Mouse (Mus musculus) spleen, adult 18-20 months (tissue): Measurements from ENCODE around the gene Tubg2.

ENCODE experiments used
- DNase-seq, 2 experiments: peaks; one replicate each; pipeline ENCODE4 v3.0.0; 2022; ENCODE audit warnings: mixed read lengths in 2 of 2

Tubg2 gene

DNA sequence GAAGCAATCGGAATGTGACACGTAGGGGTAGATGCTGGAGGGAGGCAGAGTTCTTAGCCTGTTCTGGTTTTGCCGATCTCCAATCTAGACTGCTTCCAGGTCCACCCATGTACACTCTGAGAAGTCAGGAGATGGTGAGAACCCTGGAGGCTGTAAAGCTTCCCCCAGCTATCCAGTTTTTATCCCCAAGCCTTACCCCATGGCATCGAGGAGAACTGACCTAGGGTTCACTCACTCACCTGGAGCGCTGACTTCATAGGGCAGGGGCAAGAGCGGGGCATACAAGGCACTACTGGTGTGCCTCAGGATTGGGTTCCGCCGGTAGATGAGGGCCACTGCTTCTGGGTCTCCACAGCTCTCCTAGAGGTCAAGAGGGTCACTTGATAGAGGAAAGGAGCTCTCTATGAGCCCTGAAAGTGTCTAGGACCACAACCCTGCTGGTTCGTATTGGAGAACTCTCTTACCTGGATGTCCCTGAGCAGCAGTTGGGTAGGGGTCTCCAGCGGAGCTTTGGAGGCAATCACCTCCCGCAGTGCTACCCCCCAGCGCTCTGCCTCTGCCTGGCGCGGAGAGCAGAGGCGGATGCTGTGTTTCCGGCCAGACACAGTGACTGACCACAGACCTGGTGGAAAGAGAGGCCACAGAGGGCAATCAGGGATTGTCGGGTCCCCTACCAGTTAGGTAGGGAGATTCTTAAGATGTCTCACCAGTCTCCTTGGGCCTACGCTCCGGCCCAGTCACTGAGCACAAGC is 11.7 kb downstream of the Tubg2 start:
- no peak for DNase-seq

DNA sequence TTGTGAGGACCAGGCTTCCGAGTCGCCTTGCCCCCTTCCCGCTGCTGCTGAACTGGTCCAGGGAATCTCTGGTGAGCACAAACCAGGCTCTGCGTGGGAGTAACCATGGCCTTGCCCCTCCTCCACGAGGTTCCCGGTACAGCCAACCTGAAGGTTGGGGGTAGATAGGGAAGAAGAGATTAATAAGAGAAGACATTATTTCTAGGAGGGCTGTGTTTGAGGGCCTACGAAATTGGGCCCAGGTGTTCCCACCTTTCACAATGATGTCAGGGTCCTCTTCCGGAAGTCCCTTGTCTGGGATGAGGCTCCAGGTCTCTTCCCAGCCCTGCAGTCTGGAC is 12.2 kb downstream of the Tubg2 start:
- no peak for DNase-seq

DNA sequence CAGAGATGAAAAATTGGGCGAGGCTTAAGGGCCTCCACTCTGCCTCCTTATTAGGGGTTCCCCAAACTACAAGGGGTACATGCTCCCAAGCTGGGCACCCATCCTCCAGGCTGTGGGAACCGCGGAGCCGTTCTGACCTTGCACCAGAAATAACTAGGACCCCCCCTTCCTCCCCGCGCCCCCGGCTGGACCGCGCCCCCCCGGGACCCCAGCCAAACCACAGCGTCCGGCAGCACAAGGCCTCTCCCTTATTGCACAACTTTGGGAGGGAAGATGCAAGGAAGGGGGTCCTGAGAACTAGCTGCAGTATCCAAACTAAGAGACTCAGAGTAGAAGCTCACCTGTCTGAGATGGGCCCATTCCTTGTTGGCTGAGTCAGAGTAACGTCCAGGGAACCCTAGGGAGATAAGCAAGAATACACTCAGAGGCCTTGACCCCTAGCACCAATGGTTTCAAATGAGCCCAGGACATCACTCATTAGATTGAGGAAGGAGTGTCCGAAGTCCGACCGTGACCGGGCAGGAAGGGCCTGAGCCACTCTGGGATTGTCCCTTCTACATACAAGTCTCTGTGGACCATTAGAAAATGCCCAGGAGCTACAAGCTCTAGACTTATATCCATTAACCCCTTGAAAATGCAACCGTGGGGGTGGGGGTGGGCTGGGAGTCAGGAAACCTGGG is 12.7 kb downstream of the Tubg2 start:
- DNase-seq = no peak

DNA sequence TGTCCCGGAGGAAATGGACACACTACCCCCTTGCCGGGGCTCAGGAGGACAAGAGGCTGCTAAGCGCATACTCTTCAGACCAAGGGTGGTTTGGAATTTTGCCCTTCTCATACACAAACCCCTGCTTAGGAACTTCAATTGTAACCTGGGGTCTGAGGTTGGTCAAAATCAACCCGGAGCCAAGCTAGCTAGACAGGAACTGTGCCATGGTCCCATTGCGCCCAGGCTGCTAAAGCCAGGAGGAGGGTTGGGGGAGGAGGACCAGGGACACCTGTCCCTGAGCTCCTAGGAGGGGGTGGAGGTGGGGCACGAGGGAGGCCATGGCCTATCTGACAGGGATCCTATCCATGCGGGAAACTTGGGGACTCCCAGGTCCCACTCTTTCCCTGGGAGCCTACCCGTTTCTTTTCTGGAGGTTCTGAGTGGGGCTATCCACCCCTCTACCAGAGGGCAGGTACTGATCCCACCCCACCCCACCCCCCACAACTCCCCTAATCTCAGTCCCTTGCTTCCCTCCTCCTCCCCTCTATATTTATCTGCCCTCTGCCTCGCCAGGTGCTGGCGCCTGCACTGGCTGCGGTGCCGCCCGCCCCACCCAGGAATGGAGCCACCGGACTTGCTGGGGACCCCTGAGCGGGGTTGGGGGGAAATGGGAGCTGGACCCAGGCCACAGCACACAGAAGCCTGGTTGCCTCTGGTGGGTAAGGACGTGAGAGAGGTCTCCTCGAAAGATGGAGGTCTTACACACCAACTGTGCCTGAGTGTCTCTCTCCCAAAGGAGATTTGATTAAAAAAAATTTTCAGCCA is 13.8 kb downstream of the Tubg2 start:
- DNase-seq = no peak

DNA sequence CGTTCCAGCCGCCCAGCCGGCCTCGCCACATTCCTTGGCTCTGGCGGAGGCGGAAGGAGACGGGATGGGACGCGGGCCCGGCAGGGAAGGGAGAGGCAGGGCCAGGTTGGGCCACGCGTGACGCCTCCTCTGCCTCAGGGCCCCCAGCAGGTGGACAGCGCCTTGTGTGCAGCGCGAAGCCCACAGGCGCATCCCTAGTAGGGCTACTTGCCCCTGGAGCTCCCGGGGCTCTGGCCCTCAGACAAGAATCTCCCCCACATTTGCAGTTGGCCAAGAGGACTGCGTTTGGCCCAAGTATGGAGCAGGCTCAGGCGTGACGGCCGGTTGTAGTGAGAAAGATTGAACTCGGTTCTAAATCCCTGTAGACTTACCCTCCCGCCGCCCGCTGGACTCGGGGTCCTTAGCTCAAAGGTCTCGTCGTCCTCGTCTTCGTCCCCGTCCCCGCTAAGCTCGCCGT is 14.7 kb downstream of the Tubg2 start, which contains the start of gene Cntnap1:
Gene Cntnap1, plus strand, starts transcription at position 170 of the 457 bp plus-strand sequence.
- DNase-seq = peak in 1 of 2 experiments; percentile 40

DNA sequence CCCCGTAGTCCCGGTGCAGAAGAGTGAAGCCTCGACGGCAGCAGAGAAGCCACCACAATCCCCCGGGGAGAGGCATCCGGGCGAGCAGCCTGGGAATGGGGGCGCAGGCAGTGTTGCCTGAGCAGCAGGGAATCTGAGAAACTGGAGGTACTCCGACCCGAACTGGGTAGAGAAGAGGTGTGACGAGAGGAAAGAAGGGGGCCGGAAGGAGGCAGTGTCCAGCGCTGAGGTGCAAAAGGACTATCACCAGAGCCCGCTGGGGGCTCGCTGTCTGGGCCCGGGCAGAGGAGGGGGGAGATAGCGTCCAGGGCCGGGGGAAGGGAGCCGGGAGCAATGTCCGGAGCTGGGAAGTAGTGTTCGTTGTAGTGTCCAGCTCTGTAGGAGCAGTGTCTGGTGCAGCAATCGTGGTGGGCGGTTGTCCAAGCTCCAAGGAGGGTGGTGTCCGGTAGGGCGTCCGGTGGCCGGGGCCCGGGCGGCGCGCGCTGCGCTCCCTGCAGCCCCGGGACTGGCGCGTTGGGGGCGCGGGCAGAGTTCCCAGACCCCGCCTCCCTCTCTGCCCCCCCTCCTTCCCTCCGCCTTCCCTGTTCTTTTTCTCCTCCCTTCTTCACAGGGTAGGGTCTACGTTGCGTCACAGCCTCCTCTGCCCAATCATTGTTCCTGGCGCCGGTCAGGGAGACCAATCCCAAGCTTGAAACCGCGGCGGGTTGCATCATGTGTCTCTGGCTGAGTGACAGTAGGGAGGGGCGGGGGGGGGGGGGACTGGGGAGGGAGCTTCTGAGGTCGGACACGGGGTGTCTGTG is 15.3 kb downstream of the Tubg2 start, which contains the start of gene Plekhh3:
Gene Plekhh3, minus strand, starts transcription at position 541 of the 800 bp plus-strand sequence.
- DNase-seq = peak; percentile 73 to 84

DNA sequence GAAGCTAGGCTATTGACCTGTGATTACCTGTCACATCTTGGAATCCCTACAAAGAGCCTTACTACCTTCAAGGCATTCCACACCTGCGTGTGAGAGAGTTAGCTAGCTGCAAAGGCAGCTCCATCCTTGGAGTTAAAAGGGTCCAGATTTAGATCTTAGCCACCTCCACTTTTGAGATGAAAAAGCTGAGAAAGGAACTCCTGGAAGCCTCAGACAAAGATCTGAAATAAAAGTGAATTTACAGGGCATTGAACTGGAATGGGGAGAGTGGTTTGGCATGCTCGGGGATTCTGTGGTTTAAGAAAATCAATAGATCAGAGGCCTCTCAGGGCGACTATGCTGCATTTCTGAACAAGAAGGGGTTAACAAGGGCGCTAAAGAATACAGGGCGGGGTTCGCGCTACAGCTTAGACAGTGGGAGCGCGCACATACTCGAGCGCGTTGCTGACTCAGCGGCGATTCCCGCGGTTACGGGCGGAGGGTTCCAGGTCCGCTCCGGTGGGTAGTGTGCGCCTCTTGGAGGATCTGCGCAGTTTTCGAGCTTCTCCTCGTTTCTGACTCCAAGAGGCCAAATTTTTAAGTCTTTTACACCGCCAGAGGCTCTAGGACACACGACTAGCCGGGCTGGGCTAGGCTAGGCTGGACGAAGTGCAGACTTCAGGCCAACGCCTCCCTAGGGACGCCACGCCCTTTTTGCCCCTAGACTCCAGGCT is 16.2 kb downstream of the Tubg2 start:
- DNase-seq = peak in 1 of 2 experiments; percentile 46

DNA sequence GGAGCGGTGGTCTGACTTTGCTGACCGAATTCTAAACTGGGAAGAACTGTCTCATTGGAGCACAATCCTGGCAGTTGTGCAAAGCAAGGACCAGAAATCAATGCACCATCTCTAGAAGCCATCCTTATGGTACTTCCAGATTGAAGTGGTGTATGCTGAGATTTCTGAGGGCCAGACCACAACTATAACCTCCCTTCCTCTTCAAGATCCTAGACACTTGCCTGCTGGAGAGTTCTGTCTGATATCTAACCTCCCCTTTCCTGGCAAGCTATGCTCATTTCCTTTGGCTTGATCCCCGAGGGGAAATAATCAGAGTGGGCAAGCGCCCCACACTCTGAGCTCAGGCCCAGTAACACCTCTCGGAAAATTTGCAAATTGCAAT is 16.7 kb downstream of the Tubg2 start:
- DNase-seq = no peak

DNA sequence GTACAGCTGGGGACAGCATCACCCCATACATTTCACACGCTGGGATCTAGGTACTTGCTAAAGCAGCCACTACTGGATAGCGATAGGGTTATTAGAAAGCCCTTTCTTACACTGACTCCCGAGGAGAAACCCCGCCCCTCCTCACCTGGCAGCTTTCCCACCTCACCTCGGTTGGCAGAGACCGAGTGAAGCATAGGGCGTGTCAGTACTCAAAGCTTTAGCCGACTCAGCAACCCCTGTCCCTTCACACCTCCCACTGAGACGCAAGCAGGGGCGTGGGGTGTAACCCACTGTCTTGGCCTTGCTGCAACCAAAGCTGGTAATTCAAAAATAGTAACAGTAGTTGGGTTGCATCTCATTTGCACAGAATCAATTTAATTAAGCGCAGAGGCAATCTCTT is 17.4 kb downstream of the Tubg2 start:
- no peak for DNase-seq

DNA sequence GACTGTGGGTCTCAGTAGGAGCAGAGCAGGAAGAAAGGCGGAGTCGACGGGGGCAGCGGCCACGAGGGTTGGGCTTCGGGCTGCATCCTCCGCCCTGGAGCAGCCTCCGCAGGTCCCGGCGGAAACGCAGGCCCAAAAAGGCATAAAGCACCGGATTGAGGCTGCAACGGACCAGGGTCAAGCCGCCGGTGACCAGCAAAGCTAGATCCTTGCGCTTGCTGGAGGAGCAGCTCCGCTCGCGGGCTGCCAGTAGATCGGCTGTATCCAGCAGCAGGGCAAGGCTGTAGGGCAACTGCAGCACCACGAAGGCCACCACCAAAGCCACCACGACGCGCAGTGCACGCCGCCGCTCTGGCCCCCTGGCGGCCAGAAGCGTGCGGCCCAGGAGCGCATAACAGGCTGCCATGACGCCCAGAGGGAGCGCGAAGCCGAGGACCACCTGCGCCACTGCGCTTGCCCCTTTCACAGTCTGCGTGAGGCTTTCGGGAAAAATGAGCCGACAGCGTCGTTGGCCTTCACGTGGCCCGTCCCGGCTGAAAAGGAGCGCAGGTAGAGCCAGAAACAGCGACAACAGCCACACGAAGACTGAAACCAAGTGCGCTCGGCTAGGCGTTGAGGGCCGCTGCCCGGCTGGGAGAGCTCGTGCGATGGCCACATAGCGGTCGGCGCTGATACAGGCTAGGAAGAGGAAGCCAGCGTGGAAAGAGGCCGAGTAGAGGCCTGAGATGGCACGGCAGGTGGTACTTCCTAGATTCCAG is 18.1 kb downstream of the Tubg2 start:
- DNase-seq = peak; percentile 63 to 77

DNA sequence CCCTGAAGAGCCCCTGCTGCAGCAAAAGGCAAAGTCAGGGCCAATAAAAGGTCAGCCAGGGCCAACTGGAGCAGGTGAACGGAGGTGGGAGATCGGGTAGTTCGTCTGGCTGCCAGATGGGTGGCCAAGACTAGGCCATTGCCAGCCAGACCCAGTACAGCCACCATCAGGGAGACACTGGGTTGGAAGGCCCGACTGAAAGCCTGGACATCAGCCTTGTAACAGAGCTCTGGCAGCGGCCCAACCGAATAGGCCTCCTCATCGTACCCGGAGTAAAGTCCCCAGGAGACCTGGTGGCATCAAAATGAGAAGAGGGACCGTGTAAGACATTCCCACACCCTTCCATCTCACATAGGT is 18.7 kb downstream of the Tubg2 start:
- no peak for DNase-seq

DNA sequence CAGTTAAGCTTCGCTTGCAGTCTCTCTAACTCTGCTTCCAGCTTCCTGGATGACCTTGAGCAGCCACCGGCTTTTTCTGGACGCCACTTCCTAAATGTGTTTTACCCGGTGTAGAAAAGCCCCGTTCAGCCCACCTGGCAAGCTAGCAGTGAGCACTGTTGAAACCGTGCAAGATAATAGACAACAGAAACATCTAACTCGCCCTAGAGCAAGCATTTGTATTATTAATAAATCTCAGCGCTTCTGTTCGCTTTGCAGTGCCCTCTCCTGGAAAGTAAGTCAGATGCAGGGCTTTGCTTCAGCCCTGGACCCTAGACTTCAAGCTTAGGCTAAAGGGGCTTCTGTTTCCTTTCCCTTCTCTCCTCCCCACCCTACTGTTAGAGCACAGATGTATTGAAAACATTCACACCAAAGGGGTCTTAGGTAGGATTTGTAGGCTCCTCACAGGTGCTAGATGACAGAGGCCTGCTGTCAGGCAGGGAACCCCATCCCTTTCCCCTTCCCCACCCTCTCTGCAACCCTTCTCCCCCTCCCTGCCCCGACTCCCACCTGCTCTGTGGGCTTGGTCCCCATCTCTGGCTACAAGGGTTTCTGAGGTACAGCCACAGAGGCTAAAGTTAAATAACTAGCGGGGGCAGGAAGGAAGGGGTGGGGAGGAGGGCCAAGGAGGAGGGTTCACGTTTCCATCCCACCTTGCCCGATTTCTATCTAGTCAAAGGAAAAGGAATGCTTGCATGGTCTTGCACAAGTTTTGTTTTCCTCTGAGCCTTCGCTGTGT is 19.3 kb downstream of the Tubg2 start, which contains the start of gene Ccr10:
Gene Ccr10, minus strand, starts transcription at position 593 of the 778 bp plus-strand sequence.
- DNase-seq = no peak

DNA sequence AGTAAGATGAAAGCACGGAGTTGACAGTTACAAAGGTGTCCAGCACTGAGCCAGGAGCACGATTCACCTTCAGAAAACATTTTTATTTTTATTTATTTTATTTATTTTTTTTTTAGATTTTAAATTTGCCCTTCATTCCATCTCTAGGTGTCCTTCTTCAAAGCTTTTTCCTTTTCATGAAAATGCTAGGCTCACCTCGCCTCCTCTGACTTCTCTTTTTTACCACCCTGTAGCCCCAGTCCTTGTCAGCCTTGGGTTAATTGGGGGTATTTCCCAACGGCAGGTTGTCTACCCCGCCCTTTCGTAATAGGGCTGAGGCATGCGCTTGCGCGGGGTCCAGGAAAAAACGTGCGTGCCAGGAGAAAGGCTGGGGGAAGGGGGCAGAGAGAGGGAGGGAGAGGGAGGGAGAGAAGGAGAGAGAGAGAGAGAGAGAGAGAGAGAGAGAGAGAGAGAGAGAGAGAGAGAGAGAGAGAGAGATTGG is 20.0 kb downstream of the Tubg2 start:
- DNase-seq = no peak

DNA sequence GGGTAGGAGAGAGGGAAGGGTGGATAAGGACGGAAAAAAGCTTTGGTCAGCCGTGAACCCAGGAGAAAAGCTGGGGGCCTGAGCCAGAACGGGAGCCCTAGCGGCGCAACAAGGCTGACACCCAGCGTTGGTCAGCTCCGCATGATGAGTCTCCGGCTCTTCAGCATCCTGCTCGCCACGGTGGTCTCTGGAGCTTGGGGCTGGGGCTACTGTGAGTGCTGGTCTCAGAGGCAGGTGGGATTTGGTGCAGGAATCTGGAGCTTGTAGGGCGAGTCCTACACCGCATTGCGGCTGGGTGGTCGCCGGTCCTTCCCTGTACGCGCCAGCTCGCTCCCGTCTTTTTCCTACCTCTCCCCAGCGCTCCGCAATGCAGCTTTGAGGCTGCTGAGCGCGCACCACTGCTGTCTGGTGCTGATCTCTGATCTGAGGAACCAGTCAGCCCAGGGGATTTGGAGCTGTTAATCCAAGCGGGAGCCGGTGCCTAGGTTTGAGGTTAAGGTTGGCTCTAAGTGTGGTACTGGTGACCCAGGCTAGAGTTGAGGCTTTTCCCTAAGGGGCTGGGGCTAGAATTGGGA is 20.5 kb downstream of the Tubg2 start:
- peak in 1 of 2 experiments; percentile 27 for DNase-seq

DNA sequence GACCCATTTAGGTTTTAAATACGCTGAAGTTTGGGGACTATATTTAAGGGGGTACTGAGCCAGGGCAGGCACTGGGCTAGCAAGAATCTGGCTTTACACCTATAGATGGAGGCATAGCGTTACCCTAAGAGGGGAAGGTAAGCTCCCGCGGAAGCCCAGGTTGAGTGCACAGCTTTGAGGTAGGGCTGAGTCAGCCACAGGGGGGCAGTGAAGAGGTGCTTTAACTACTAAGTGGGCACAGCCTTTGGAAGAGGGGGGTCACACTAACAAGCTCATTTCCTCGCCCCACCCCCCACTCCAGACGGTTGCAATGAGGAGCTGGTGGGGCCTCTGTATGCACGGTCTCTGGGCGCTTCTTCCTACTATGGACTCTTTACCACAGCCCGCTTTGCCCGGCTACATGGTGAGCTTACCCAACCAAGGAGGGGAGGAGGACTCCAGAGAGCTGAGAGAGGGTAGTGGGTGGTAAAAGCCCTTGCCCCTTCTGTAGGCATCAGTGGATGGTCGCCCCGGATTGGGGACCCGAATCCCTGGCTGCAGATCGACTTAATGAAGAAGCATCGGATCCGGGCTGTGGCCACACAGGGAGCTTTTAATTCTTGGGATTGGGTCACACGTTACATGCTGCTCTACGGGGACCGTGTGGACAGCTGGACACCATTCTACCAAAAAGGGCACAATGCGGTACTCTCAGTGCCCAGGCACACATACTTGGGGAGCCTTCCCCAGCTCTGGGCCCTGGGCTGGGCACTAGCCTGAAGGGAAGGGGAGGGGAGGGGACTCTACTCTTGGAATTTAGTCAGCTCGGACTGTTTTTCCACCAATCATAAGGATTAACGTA is 21.4 kb downstream of the Tubg2 start:
- DNase-seq = peak; percentile 54 to 75

DNA sequence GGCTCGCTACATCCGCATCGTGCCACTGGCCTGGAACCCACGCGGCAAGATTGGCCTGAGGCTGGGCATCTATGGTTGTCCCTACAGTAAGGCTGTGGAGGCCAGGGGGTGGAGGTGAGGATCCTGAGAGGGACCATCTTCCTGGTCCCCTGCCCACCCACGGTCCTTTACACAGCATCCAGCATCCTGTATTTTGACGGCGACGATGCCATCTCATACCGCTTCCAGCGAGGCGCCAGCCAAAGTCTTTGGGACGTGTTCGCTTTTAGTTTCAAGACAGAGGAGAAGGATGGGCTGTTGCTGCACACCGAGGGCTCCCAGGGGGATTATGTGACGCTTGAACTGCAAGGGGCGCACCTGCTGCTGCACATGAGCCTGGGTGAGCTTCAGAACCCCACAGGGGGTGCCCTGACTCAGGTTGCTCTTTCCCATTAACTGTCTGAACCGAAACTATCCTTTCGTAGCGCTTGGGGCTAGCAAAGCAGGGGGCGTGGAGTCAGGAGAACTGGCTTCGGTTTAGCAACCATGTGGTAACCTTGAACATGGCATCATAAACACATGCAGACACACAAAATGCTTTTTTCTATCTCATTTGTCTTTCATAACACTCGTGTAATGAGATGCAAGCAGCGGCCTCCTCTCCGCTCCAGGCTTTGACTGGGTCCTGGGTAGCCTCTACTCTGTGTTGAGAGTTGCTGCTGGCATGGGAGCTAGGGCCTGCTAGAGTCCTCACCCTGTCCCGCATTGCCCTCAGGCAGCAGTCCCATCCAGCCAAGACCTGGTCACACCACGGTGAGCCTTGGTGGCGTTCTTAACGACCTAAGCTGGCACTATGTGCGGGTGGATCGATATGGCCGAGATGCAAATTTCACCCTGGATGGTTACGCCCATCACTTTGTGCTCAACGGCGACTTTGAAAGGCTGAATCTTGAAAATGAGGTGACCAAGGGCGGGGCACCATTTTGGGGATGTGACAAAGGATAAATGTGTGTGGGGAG is 22.7 kb downstream of the Tubg2 start:
- DNase-seq = no peak

DNA sequence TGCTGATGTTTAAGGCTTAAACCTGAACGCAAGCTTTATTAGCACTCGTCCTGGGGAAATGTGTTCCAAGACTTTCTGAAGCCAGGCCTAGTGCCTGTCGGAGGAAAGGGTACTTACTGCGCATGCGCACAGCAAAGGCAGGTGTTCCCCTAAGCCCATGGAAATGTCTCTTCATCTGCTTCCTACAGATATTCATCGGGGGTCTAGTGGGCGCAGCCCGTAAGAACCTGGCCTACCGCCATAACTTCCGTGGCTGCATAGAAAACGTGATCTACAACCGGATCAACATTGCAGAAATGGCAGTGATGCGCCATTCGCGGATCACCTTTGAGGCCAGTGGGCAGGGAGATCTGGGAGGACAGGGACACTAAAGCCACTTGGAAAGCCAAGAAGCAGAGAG is 23.6 kb downstream of the Tubg2 start:
- DNase-seq = no peak
